Mouse (Mus musculus) lung, postnatal 36 days (tissue): Measurements from ENCODE around the gene E2f3.

Experiments used
- DNase-seq: peaks from one replicate; pipeline ENCODE4 v3.0.0; 2022; ENCODE audit warnings: mixed read lengths

The E2f3 gene

GRCm38 (mm10) chr13:29913606-29914005 lies 72.3 kb downstream of the E2f3 start:
- no peak for DNase-seq

- no peak for DNase-seq
Measured at GRCm38 (mm10) chr13:29913061-29913460, 72.8 kb downstream of the E2f3 start.

GRCm38 (mm10) chr13:29912251-29912650 lies 73.6 kb downstream of the E2f3 start:
- DNase-seq: no peak

GRCm38 (mm10) chr13:29911141-29911540 lies 74.7 kb downstream of the E2f3 start:
- DNase-seq: no peak

GRCm38 (mm10) chr13:29908431-29908830 lies 77.4 kb downstream of the E2f3 start:
- no peak for DNase-seq

- DNase-seq: no peak
Measured at GRCm38 (mm10) chr13:29907995-29908394, 77.9 kb downstream of the E2f3 start.

- DNase-seq: no peak
Measured at GRCm38 (mm10) chr13:29906734-29907133, 79.1 kb downstream of the E2f3 start.

- no peak for DNase-seq
Measured at GRCm38 (mm10) chr13:29903341-29903740, 82.5 kb downstream of the E2f3 start.

- DNase-seq: no peak
Measured at GRCm38 (mm10) chr13:29902676-29903075, 83.2 kb downstream of the E2f3 start.

GRCm38 (mm10) chr13:29901641-29902040 lies 84.2 kb downstream of the E2f3 start:
- no peak for DNase-seq

GRCm38 (mm10) chr13:29866780-29867179 lies 119.1 kb downstream of the E2f3 start:
- DNase-seq: no peak

- no peak for DNase-seq
Measured at GRCm38 (mm10) chr13:29864331-29864730, 121.5 kb downstream of the E2f3 start.

- no peak for DNase-seq
Measured at GRCm38 (mm10) chr13:29860087-29860486, 125.8 kb downstream of the E2f3 start.

- DNase-seq: peak; percentile 66
Measured at GRCm38 (mm10) chr13:29857436-29857835, 128.4 kb downstream of the E2f3 start.
